Mouse (Mus musculus): Measurements from ENCODE around the gene Gm17334.

- no peak for TF ChIP-seq USF1 (IDR thresholded peaks at IDR 0.05; ENCODE audit: low read depth)
- no peak for TF ChIP-seq CTCF (IDR thresholded peaks at IDR 0.05; ENCODE audit: control insufficient read depth, insufficient read depth, insufficient read length)
Observed at GRCm38 (mm10) chr11:53773641-53774360, 814 bp upstream of the Gm17334 start.

Measured in C2C12 (cell line).